Mouse (Mus musculus) kidney, adult 11 months (tissue): ENCODE results near the gene Dnajc25.

Experiments
- DNase-seq: peaks from one replicate; pipeline ENCODE4 v3.0.0; 2022

Gene Dnajc25

GRCm38 (mm10) chr4:59007016-59007415 is 12.2 kb downstream of the Dnajc25 start:
- DNase-seq = no peak

GRCm38 (mm10) chr4:59007974-59008373 is 13.1 kb downstream of the Dnajc25 start:
- no peak for DNase-seq

GRCm38 (mm10) chr4:59009186-59009585 is 14.3 kb downstream of the Dnajc25 start:
- DNase-seq = no peak

- DNase-seq = no peak
These were observed 14.8 kb downstream of the Dnajc25 start for GRCm38 (mm10) chr4:59009696-59010095.

GRCm38 (mm10) chr4:59011446-59011845 is 16.6 kb downstream of the Dnajc25 start:
- DNase-seq = no peak

GRCm38 (mm10) chr4:59015181-59015580 is 20.3 kb downstream of the Dnajc25 start:
- no peak for DNase-seq

- DNase-seq = no peak
These were observed 22.1 kb downstream of the Dnajc25 start for GRCm38 (mm10) chr4:59016922-59017321.

- no peak for DNase-seq
These were observed 39.6 kb downstream of the Dnajc25 start for GRCm38 (mm10) chr4:59034325-59034917.

GRCm38 (mm10) chr4:59034918-59035785 is 40.3 kb downstream of the Dnajc25 start, which contains the start of gene Gng10:
TSS of gene Gng10 (plus strand) at chr4:59035088.
- DNase-seq = peak; percentile 28

- no peak for DNase-seq
These were observed 41.0 kb downstream of the Dnajc25 start for GRCm38 (mm10) chr4:59035786-59036350.

GRCm38 (mm10) chr4:59036490-59037127 is 41.7 kb downstream of the Dnajc25 start:
- peak; percentile 43 for DNase-seq

GRCm38 (mm10) chr4:59037525-59037924 is 42.7 kb downstream of the Dnajc25 start:
- DNase-seq = no peak

- no peak for DNase-seq
These were observed 45.8 kb downstream of the Dnajc25 start for GRCm38 (mm10) chr4:59040397-59041287.

GRCm38 (mm10) chr4:59043074-59043473 is 48.2 kb downstream of the Dnajc25 start:
- no peak for DNase-seq

GRCm38 (mm10) chr4:59043891-59044290 is 49.0 kb downstream of the Dnajc25 start:
- DNase-seq = no peak

GRCm38 (mm10) chr4:59047222-59047621 is 52.4 kb downstream of the Dnajc25 start:
- DNase-seq = no peak

- DNase-seq = no peak
These were observed 56.2 kb downstream of the Dnajc25 start for GRCm38 (mm10) chr4:59051081-59051480.

- DNase-seq = no peak
These were observed 63.1 kb downstream of the Dnajc25 start for GRCm38 (mm10) chr4:59057929-59058328.

- DNase-seq = no peak
These were observed 67.7 kb downstream of the Dnajc25 start for GRCm38 (mm10) chr4:59062526-59062925.

- DNase-seq = no peak
These were observed 74.4 kb downstream of the Dnajc25 start for GRCm38 (mm10) chr4:59069276-59069675.
